Mouse (Mus musculus) heart, embryonic 14.5 days (tissue): ENCODE results near the gene Atp5b. TPM values are rescaled to one million over a fixed set of nuclear protein-coding genes. Genes with fewer than 3 reads are reported as not detected.

ENCODE experiments used
- ATAC-seq: fragments of 200-750 bp; cut with Nextera tagmentation; 2 replicates; pipeline ENCODE4 v1.8.0; 2017; ENCODE audit warnings: low read depth, moderate TSS enrichment; ENCODE audit not compliant: insufficient number of reproducible peaks, insufficient read depth, low FRiP score
- H3K27ac ChIP-seq, 2 experiments: fragments of 200-500 bp in 1 of 2; fragments of 300-500 bp in 1 of 2; sonication (generic) in 1 of 2; replicated peaks in 1 of 2; 2 replicates each; pipeline ENCODE4 v1.5.1; 2012 to 2014; ENCODE audit warnings: low read depth in 2 of 2, low read length in 2 of 2, control low read depth in 1 of 2, mild to moderate bottlenecking in 1 of 2, mixed read lengths in 1 of 2; ENCODE audit not compliant: control insufficient read depth in 1 of 2, insufficient read depth in 1 of 2
- H3K27me3 ChIP-seq: fragments of 300-500 bp; sonication (generic); 2 replicates; pipeline ENCODE4 v1.6.1; 2014; ENCODE audit warnings: mild to moderate bottlenecking, low read length, control low read depth; ENCODE audit not compliant: control insufficient read depth, insufficient read depth
- H3K36me3 ChIP-seq: fragments of 300-500 bp; sonication (generic); 2 replicates; pipeline ENCODE4 v1.6.1; 2014; ENCODE audit warnings: mild to moderate bottlenecking, control low read depth, low read length, mixed read lengths; ENCODE audit not compliant: control insufficient read depth, insufficient read depth
- H3K4me1 ChIP-seq, 2 experiments: fragments of 200-500 bp in 1 of 2; fragments of 300-500 bp in 1 of 2; sonication (generic) in 1 of 2; 2 replicates each; pipeline ENCODE4 v1.6.1; 2012 to 2014; ENCODE audit warnings: low read length in 2 of 2, control low read depth in 1 of 2, mixed read lengths in 1 of 2; ENCODE audit not compliant: control insufficient read depth in 2 of 2, insufficient read depth in 2 of 2
- H3K4me2 ChIP-seq: fragments of 300-500 bp; sonication (generic); 2 replicates; pipeline ENCODE4 v1.6.1; 2014; ENCODE audit warnings: mild to moderate bottlenecking, low read length
- H3K4me3 ChIP-seq, 2 experiments: fragments of 200-500 bp in 1 of 2; fragments of 300-500 bp in 1 of 2; sonication (generic) in 1 of 2; 2 replicates each; pipeline ENCODE4 v1.5.1; 2012 to 2014; ENCODE audit warnings: low read length in 2 of 2, mild to moderate bottlenecking in 2 of 2, control low read depth in 1 of 2, low read depth in 1 of 2, moderate library complexity in 1 of 2; ENCODE audit not compliant: control insufficient read depth in 1 of 2, insufficient read depth in 1 of 2
- H3K9ac ChIP-seq: fragments of 300-500 bp; sonication (generic); 2 replicates; pipeline ENCODE4 v1.6.1; 2014; ENCODE audit warnings: mild to moderate bottlenecking, low read length
- H3K9me3 ChIP-seq: fragments of 300-500 bp; sonication (generic); 2 replicates; pipeline ENCODE4 v1.6.1; 2016; ENCODE audit warnings: low read length, control low read depth; ENCODE audit not compliant: control insufficient read depth
- WGBS: fragments of 180-500 bp; shearing (Covaris S2); extraction: QIAGEN DNeasy Blood & Tissue Kit; methylation state at CpG from one replicate; pipeline ENCODE4 v1.1.7; 2014; 5-methylcytosine and 5-hydroxymethylcytosine counted together
- polyA plus RNA-seq: library from polyadenylated mRNA; unstranded; fragments of >200 nt; fragmentation: Nextera tagmentation; extraction: Ambion mirVana; gene quantifications from 2 replicates; pipeline ENCODE4 v1.2.1, GENCODE M21; 2014

Gene Atp5b
- 6,412 and 6,474 TPM in 2 replicates for polyA plus RNA-seq

DNA sequence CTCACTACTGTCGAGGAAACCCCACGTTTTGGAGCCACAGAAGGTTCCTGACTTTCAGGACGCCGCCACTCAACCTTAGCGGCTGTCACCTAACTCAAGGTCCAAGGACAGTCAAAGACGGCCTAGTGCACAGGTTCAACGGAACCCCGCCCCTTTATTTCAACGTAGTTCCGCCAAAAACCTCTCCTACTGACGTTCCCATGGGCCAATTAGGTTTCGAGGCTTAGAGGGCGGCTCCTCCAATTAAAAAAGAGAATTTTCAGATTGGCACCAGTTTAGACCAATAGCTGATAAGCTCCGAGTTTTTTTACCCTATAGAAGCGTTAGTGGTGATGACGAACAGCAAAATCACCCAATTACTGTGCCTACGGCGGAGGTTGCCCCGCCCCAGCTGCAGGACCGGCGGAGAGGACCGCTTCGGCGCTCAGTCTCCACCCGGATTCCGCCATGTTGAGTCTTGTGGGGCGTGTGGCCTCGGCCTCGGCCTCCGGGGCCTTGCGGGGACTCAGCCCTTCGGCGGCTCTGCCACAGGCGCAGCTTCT is at the start of gene Atp5b:
Gene Atp5b (plus strand): TSS at position 394 of the 542 bp plus-strand sequence.
- Histone ChIP-seq H3K27ac (peak within 1 kb of the TSS; percentile 93 to 96), H3K36me3 (peaks cover 45% of the 10 kb centered on the region), H3K9me3 (no peaks in the 10 kb centered on the region), H3K4me2 (peak within 1 kb of the TSS; percentile 87), H3K27me3 (no peaks in the 10 kb centered on the region), H3K4me1 (peaks cover 7 to 26% of the 10 kb centered on the region in 2 experiments), H3K4me3 (peak within 1 kb of the TSS; percentile 88 to 89), H3K9ac (peak within 1 kb of the TSS; percentile 99)
- WGBS = under 1% methylated on average over 34 of the region's 34 CpGs
- ATAC-seq = peak; percentile 97

DNA sequence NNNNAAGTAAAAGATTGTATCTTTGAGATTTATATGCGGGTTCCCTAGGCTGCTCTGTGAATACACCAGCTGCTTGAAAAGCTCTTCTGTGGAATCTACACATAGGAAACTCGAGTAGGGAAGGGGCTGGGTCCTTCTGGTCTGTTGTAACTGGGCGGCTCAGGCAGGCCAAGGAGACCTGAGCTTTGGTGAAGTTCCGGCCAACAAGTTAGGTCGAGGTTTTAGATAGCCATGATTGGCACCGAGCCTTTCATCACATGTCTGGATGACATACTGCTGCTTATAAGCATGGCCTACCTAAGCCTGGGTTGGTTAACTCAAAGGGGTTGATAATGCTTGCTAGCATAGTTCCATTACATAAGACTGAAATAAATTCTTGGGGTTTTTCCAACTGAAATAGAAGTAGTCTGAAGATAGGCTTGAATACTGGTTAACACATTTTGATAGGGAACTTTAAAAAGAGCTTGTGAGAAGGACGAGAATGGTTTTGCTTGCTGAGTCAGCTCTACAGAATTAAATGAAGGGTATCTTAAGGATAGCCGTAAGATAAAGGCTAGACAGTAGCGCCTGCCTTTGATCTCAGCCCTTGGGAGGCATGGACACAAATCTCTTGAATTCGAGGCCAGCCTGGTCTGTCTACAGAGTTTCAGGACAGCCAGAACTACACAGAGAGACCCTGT is 46.2 kb upstream of the Atp5b start:
- WGBS = under 1% methylated on average over 10 of the region's 10 CpGs
- Histone ChIP-seq H3K27me3 (no peaks in the 10 kb centered on the region), H3K4me2 (peak overlapping the region; percentile 84), H3K27ac (peak overlapping the region; percentile 96 to 100), H3K9ac (peak overlapping the region; percentile 99), H3K4me3 (peak overlapping the region; percentile 88 to 92), H3K9me3 (no peaks in the 10 kb centered on the region), H3K4me1 (peaks cover 3 to 51% of the 10 kb centered on the region in 2 experiments), H3K36me3 (peaks cover 47% of the 10 kb centered on the region)
- ATAC-seq = peak; percentile 33; the same call in 1 of the 2 replicates

DNA sequence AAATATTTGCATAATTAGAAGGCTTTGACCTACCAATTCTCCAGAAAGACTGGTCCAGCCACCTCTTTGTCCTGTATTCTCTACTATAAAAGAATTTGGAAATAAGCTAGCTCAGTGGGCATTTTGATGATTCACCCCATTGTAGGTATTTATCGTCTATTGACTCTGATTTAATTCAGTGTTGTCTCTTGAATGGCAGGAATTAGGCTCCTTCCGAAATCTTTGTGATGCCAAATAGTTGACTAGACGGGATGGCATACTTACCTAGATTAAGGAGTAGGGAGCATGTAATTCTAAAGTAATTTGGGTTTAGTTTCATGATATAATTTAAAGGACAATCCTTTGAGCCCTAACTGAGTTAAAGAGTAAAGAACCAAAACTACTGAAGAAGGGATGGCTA is 45.2 kb upstream of the Atp5b start:
- peaks cover 57% of the 10 kb centered on the region for H3K36me3 ChIP-seq

DNA sequence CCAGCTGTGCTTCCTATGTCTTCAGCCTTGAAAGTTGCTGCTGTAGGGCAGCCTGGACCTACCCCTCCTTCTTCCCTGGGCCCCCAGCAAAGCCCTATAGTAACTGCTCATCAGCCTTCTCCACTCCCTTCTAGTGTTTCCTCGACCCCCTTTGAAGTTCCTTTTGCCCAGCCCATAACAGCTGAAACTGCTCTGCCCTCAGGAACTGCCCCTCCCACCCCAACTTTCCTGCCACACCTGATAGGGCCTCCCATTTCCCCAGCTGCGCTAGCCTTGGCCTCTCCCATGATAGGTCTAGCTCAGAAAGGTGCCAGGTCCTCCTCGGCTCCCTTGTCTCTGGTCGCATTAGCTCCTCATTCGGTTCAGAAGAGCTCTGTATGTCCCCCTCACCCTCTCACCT is 43.9 kb upstream of the Atp5b start:
- Histone ChIP-seq H3K4me2 (no peak overlapping the region), H3K27me3 (no peaks in the 10 kb centered on the region), H3K9me3 (no peaks in the 10 kb centered on the region), H3K27ac (no peak overlapping the region), H3K4me3 (no peak overlapping the region), H3K4me1 (peaks cover 21 to 74% of the 10 kb centered on the region in 2 experiments), H3K9ac (0 out of 2 replicates have a peak overlapping the region, but pooled peaks have one; percentile 8), H3K36me3 (peaks cover 63% of the 10 kb centered on the region)
- 48% methylated on average over 5 of the region's 5 CpGs for WGBS
- no peak for ATAC-seq

More for the DNA sequence above, 45.2 kb upstream of the Atp5b start:
- Histone ChIP-seq H3K9ac (peak overlapping the region; percentile 39; the same call in 1 of the 2 replicates), H3K4me2 (peak overlapping the region; percentile 84), H3K4me1 (peaks cover 10 to 61% of the 10 kb centered on the region in 2 experiments), H3K9me3 (no peaks in the 10 kb centered on the region), H3K4me3 (0 out of 4 replicates have a peak overlapping the region, but pooled peaks of 1 of the 2 experiments have one; percentile 88), H3K27ac (no peak overlapping the region), H3K27me3 (no peaks in the 10 kb centered on the region)
- ATAC-seq = no peak
- WGBS = 70% methylated on average over 3 of the region's 3 CpGs

DNA sequence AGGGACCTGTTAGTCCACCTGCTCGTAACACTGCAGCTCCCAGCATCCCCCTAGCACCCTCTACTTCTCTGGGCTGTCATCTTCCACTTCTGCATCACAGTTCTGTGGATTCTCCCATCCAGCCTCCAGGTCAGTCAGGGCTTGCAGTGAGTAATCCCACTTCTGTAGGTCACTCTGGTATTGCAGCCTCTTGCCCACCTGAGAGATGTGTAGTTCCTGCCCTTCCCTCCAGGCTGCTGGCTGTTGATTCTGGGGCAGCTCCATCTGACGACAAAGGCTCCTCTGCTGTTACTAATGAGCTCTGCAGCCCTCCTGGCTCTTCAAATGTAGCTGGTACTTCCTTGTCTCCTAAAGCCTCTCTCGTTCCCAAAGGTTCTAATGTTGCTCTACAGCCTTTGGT is 43.2 kb upstream of the Atp5b start:
- 64% methylated on average over 3 of the region's 3 CpGs for WGBS
- peaks cover 23 to 76% of the 10 kb centered on the region in 2 experiments for H3K4me1 ChIP-seq
- peaks cover 70% of the 10 kb centered on the region for H3K36me3 ChIP-seq

DNA sequence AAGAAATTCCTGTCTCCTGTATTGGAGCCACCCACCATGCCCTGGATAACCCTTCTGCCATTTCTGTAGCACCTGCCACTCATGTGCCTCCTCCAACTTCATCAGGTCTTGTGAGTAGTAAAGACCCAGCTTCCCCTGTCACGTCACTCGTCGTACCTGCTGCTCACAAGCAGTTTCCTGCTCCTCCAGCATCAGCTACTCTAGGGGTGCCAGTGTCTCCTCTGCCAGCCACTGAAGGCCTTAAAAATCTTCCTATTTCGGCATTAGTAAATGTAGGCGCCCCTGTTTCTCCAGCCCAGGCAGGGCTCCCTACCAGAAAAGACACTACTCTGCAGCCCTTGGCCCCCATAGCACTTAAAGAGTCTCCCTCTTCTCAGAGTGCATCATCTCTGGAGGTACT is 42.8 kb upstream of the Atp5b start:
- Histone ChIP-seq H3K27me3 (no peaks in the 10 kb centered on the region), H3K4me3 (no peak overlapping the region), H3K9ac (peak overlapping the region; percentile 23; the same call in 1 of the 2 replicates), H3K4me1 (peaks cover 23 to 80% of the 10 kb centered on the region in 2 experiments), H3K4me2 (no peak overlapping the region), H3K36me3 (peaks cover 74% of the 10 kb centered on the region), H3K9me3 (no peaks in the 10 kb centered on the region), H3K27ac (no peak overlapping the region)
- WGBS = 85% methylated on average over 5 of the region's 5 CpGs
- ATAC-seq = no peak

More for the DNA sequence above, 43.2 kb upstream of the Atp5b start:
- H3K27ac ChIP-seq = no peak overlapping the region
- no peak overlapping the region for H3K4me3 ChIP-seq
- no peaks in the 10 kb centered on the region for H3K9me3 ChIP-seq
- H3K9ac ChIP-seq = peak overlapping the region; percentile 23; the same call in 1 of the 2 replicates
- no peak overlapping the region for H3K4me2 ChIP-seq
- ATAC-seq = no peak
- H3K27me3 ChIP-seq = no peaks in the 10 kb centered on the region

DNA sequence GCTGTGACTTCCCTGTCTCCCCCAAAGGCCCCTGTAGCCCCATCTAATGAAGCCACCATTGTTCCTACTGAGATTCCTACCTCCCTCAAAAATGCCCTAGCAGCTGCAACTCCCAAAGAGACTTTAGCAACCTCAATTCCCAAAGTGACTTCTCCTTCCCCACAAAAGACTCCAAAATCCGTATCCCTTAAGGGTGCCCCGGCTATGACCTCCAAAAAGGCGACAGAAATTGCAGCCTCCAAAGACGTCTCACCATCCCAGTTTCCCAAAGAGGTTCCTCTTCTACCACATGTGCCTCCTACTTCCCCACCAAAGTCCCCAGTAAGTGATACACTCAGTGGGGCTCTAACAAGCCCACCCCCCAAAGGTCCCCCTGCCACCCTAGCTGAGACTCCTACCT is 41.4 kb upstream of the Atp5b start:
- Histone ChIP-seq H3K4me1 (peaks cover 23 to 80% of the 10 kb centered on the region in 2 experiments), H3K36me3 (peaks cover 88% of the 10 kb centered on the region), H3K4me2 (no peak overlapping the region), H3K9me3 (no peaks in the 10 kb centered on the region), H3K9ac (peak overlapping the region; percentile 21; the same call in 1 of the 2 replicates), H3K27ac (no peak overlapping the region), H3K4me3 (no peak overlapping the region), H3K27me3 (no peaks in the 10 kb centered on the region)
- ATAC-seq = no peak
- 68% methylated on average over 4 of the region's 4 CpGs for WGBS
